Mouse (Mus musculus) induced T-regulatory cell, adult 2 months (primary cell): Measurements from ENCODE around the gene Mlf2.
A peak's percentile ranks its signal among the peaks of the same experiment; 100 is the strongest.

Experiments used
- DNase-seq: peaks from one replicate; pipeline ENCODE4 v3.0.0-alpha.2; 2012; ENCODE audit warnings: low read depth

Gene Mlf2

DNA sequence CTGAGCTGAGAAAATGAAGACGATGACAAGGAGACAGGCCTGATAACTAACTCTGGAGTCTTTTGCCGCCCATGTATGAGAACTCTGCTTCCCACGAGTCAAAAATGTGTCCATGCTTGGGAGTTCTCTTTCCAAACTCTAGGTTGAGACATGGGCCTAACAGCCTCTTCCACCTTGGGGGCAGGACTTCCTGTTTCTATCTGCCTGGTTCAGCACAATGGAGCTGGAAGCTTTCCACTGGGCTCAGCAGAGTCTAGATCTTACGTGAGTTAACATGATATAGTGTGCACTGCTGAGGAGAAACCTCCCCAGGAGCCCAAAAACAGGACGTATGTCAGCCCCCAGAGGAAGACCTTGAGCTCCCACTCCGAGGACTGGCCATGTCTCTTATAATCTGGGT, 18.0 kb upstream of the Mlf2 start:
- DNase-seq: peak; percentile 44

DNA sequence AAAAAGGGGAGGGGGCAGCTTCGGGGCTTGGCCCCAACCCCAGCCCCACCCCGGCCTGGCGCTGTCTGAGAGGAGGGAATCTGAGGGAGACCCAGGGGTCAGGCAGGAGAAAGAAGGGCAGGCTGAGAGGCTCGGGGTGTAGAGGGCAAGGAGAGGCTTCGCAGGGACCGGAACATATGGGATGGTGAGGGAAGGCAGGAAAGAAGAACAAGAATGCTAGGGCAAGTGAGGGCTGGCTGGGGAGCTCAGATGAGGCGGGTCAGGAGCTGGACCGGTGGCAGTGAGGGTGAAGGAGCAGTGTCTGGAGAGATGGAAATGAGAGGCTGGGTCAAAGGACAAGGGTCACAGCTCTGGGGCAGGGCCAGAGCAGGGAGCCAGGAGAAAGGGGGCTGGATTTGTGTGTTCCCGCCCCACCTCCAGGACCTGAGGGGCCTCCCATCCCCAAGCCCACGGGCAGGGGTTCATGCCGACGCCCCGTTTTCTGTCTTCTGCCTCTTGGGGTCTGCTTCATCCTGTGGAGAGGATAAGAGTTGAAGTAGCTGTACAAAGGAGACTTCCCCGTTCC, 17.4 kb upstream of the Mlf2 start:
- no peak for DNase-seq

DNA sequence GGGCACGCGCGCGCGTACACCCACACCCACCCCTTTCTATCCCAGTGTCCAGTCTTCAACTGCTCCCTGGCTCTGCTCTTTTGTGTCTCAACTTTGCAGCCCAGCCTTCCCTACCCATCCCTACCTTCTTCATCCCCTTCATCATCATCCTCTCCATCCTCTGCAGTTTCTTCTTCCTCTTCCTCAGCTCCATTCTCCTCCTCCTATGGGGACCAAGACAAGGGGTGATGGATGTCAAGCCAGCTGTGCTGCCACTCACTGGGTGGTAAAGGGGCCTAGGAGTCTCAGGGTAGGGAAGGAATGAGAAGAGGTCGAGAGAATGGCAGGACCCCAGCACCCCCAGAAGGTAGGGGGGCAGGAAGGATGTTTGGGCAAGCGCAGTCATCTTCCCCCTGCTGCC, 16.7 kb upstream of the Mlf2 start:
- DNase-seq: no peak

DNA sequence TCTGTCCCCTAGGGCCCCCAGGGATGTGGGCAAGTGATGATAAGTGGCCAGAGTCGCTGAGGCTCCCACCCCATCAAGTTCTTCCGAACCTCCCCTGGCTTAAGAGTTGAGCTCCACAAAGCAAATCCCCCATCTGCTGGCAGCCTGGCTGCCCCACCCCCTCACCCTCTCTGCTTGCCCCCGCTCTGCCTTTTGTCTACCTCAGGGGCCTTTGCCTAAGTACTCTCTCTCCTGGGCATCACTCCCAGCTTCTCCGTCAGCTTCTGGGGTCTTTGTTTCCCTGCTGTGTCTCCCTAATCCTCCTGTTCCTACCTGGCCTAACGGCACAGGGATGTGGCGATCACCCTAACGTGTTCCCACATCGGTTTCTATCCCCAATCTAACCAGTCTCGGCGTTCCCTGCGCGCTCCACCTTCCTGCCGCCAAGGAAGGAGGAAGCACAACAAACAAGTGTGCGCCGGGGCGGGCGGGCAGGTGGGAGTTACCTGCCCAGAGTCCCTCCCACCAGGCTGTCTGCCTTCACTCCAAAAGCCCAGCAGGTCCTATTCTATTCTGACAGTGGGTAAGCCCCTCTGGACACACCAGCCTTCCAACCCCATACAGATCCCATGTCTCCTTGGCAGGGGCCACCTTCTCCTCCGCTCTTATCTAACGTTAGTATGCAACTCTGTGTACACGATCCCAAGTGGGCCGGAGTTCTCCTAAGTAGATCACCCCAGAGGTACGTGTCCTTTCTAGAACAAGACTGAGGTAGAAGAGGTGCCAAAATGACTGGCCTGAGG, 15.8 kb upstream of the Mlf2 start:
- no peak for DNase-seq

DNA sequence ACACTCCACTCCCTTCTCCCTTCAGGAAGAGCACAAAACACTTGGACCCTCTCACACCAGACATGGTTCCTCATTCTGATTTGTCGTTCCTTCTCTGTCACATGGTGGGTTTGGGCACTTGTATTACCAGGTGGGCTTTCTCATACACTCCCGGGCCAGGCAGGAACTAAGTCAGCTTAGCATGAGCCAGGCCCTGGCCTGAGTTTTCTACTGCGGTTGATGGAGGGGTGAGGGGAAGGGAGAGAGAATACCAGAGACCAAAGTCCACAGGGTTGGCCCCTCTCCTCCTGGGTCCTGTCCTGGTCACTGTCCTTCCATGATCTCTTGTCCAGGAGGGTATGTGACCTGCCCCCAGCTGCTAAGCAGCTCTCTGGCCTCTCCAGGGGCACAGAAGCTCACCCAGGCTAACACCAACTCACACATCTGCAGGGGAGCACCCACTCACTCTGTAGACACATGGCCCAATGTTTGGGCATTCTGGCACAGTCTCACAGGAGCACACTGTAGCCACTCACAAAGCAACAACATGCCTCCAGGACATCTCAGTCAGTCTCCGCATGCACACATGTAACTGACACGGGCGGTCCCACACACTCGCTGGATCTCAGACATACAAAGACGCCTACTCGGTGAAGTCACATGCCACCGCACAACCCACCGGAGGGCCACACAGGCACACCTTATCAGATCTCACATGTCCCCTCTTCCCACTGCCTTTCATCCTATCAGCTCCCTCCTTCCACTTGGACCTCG, 15.1 kb upstream of the Mlf2 start:
- peak; percentile 58 for DNase-seq

DNA sequence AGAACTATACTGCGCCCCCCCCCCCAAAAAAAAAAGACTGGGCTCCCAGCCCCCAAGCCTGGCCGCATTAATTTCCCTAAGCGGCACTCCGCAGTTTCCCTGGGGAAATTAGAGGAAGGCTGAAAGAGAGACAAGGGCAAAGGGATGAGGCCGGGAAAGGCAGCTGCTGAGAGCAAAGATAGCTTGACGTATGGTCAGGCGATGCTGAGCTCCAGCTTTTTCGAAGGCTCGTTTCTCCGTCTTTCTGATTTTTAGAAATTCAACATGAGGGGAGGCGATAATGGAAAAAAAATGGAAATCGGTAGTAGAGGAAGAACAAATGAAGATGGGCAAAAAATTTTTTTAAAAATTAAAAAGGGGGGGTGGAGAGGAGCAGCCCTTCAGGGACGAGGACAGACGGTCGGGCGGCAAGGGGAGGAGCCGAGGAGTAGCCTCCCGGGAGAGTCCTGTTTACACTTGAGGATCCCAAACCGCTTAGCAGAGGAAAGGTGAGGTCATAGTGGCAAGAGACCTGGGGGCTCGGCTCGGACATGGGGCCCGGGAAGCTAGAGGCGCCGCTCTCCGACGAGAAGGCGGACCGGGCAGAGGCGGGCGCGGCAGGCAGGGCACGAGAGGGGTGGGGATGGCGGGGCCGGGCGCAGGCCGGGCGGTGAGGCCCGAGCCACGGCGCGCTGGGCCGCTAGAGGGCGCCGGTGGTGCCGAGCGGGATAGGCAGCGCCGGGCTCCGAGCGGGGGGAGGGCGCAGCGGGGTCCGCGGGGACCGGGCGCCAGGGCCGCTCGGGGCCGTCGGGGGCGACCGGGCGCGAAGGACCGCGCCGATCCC, 14.3 kb upstream of the Mlf2 start:
- peak; percentile 90 for DNase-seq

DNA sequence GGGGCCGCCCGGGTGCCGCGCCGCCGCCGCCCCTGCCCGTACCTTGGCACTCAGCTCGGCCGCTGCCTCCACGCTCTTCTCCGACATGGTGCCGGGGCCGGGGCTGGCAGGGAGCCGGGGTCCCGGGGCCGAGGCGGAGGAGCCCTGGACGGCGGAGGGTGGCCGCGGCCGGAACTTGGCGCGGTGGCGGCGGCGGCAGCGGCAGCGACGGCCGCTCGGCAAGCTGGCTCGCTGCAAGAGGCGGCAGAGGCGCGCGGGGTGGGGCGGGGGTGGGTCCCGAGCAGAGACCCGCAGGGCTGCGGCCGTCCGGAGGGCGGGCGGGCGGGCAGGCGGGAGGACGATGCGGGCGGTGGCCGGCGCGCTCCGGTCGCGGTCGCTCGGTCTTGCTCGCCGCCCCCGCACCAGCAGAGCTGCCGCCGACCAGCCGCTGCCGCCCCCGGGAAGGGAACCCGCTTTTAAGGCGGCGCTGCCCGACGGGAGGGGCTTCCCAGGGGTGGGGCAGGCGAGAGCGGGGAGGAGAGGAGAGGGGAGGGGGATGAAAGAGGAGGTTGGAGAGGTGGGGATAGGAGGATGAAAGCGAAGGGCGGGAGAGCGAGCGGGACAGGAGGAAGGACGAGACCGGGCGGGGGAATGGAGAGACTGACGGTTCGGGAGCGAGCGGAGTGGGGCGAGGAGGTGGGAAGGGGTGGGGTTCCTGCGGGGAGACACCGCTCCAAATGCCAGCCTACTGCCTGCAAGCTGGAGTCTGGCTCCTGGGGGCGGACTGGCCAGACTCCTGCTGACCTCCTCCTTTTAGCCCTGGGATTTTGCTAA, 13.5 kb upstream of the Mlf2 start:
- DNase-seq: peak; percentile 78

DNA sequence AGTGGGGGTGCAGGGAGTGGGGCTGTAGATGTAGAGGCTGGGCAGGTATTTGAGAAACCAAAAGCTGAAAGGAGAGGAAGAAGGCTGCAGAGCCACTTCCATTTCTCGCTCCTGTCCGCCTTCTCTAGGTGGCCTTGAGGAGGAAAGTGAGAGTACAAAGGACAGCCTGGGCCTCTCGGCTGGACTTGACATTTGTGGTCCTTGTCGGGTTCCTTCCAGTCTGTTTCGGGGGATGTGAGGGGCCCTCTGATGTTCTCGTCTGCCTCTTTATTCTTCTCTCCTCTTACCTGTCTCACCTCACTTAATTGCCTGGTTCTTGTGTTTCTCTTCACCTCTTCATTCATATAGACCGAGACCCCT, 12.9 kb upstream of the Mlf2 start:
- DNase-seq: no peak

DNA sequence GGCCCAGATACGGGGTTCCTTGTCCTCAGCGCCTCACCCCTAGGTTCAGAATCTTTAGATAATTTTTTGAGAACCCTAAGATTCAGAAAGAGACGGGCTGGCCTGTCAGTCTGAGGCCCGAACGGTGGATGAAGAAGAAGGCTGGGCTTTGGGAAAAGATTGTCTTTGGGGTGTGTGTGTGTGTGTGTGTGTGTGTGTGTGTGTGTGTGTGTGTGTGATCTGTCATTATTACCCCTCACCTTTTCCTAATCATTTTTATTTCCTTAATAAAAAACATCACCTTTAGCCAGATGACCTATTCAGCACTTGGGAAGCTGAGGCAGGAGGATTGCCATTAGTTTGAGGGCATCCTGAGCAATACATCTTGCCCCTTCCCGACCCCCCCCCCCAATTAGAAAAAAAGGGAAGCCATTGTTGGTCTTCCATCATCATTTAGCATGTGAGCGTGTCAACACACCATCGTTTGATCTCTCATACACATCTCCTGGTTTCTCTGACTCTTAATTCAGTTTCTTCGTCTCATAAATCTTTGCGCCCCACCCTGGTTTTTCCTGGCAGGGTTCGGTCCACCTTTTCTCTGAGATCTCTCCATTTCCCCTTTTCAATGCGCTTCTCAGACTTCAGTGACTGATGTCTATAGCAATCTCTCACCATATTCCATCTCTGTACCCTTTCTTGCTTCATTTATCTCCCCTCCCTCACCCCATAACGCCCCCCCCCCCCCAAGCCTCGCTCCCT, 12.1 kb upstream of the Mlf2 start:
- no peak for DNase-seq

DNA sequence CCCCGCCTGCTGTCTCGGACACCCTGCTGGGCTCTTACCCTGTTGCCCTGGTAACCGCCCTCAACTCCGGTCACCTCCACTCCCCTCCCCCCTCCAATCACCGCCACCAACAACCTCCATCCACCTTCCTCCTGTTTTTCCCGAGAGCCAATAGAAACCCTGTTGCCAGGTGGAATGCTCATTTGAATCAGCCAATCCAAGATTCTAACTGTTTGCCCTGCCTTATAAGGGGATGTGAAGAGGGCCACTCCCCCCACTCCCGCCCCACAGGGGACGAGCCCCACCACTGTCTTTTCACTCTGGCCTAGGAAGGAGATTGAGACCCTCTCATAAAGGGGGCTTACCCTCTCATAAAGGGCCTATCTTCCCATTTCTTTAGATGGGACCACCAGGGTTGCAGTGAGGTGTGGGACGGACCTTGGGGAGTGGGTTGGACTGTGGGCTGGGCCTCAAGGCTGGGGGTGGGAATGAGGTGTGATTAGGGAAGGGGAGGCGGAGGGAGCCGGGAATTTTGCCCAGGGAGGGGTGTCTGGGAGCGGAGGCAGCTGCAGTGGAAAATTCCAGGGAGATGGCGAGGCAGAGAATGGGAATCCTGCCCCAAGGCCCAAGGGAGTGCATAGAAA, 11.4 kb upstream of the Mlf2 start, which contains the start of gene Ptms:
Gene Ptms (minus strand): TSS at position 409 of the 623 bp plus-strand sequence.
- peak; percentile 79 for DNase-seq

DNA sequence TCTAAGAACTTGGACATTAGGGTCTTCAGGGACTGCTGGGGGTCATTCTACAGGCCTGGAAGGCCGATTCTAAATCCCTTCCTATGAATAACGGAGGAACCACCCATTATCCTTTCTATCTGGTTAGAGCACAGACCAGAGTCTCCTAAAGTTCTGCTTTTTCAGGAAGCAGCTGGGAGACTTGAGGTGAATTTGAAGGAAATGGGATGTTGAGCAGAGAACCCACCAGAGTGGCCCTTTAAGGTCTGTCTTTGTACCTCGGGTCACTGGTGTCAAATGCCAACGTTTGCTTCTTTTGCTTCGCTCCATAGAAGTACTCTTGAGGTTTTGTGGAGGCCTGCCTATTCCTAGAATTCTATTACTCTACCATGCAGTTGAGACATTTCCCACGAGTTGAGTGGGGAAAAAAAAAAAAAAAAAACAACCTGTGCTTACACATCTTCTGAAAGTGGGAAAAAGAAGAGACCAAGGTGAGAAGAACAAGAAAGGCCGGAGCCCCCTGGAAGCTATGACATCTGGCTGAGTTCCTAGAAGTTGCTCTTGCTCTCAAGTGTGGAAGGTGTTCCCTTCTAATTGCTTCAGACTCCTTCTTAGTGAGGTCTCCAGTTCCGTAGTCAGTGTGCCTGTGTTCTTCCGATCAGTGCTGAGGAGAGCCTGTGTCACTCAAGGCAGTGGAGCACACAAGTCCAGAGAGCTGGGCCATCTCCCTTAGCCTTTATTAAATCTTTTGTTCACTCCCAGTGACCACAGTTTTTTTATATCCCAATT, 10.7 kb upstream of the Mlf2 start:
- peak; percentile 28 for DNase-seq

DNA sequence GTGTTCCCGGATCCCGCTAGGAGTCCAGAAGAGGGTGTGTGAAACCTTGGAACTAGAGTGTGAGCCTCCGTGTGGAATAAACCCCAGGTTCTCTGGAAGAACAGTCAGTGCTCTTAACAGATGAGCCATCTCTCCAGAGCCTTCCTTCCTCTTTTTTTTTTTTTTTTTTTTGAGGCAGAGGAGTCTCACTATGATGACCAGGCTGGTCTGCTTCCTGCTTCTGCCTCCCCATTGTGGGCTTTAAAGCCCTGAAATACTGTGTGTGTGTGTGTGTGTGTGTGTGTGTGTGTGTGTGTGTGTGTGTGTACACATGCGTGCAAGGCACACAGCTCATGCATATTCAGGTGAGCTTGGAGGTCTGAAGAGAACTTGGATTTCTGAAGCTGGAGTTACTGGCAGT, 9.6 kb upstream of the Mlf2 start:
- DNase-seq: no peak

DNA sequence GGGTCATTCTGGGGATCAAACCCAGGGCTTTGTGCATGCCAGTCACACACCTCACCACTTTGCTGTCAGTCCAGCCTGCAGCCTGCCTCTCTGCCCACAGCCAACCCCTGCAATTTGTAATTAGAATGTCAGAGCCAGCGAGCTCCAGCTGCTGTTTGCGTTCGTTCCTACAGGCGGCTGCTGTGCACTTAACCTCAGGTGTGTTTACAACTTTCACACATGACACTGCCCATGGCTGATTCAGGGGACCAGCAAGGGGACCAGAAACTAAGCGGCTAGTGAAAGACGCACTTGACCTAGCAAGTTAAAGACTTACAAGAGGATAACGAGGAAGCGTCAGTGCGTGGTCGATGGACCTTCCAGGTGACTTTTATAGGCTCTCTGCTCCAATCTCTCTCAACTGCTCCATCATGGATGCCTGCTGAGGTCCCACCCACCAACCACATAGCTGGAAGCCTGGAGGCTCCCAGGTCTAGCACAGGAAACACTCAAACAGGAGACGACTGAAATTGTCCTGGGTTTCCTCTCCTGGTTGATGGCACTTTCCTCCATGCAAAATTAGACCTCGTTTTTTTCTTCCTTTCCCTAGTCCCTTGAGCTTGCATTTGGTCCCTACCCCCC, 5.9 kb upstream of the Mlf2 start:
- DNase-seq: no peak

DNA sequence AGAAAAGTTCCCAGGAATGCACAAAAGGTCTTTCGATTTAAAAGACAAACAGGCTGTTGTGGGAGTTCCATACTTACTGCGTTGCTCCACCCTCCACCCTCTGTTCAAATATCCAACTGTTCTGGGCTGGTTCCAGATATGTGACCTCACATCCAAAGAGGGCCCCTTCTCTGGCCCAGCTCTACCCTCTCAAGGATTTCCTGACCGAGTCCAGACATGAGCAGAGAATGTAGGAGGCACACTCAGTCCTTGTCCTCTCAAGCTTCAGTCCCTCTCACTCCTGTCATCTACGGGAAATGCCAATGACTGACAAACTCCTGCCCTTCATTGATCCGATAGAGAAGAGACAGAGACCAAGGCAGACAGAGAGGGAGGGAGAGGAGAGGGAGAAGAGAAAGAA, 5.2 kb upstream of the Mlf2 start:
- no peak for DNase-seq

DNA sequence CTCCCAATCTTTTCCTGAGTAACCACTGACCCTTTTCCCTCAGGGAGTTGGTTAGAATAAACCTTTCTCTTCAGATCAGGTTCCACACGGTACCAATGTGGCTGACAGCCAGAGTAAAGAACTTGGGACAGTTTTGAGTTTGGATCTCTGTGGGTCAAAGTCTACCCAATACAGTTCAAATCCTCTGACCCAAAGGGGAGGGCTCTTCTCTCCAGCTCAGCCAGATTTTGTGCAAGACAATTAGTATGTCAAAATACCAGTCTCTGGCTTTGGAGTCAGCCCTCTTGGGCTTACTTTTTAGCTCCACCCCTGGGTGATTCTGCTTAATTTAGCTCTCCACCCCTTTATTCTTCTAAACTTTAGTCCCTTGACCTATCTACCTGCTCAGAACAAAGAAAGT, 955 bp upstream of the Mlf2 start:
- DNase-seq: no peak

DNA sequence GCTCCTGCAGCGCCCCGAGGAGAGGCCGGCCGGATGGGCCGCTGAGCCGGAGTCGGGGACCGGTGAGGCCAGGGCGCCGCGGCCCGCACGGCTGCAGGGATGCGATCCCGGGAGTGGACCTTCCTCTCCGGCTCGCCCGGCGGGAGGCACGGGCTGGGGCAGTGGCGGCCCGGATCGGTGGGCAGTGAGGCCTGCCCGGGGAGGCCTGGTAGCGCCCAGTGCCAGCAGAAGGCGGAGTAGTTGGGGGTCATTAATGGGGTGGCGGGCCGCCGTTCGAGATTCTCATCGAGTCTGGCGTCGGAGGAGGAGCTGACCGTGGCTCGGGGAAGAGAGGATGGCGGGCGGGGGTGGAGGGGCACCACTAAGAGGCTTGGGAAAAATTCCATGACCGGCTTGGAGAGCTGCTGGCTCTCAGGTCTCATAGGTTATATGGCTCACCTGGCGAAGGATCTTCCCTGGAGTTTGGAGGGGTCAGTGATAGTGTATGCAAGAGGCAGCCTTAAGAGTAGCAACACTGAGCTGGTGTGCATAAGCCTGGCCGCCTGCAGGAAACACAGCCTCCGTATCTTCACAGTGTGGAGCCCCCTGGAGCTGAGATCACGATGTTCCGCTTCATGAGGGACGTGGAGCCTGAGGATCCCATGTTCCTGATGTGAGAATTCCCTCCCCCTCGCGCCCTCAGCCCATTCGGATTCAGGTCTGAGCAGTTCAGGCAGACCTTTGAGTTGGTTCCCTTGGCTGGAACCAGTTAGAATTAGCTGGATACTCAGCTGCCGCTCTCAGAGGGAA, 533 bp downstream of the Mlf2 start:
- DNase-seq: peak; percentile 60

DNA sequence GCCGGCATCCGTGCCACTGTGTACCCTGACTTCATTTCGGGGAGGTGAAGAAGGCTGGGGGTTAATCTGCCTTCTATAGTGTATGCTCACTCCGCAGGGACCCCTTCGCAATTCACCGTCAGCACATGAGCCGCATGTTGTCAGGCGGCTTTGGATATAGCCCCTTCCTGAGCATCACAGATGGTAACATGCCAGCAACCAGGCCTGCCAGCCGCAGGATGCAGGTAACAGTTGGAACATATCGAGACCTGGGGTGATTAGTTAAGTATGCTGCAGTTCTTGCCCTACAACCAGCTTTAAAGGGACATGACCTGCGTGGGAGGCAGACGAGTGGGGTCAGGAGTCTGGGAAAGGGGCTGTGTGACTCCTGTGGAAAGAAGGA, 1.1 kb downstream of the Mlf2 start:
- DNase-seq: no peak

DNA sequence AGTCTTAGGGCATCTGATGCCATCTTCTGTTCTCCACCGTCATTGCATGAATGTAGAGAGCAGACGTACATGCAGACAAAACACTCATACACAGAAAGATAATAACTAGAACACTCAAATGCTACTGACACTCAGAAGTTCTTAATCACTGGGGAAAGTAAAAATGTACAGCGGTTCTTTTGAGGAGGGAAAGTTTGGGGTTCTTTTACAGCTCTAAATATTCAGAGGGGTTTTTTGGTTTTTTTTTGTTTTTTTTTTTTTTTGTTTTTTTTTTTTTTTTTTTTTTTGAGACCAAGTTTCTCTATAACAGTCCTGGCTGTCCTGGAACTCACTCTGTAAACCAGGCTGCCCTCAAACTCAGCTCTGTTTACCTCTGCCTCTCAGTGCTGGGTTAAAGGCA, 1.9 kb downstream of the Mlf2 start:
- peak; percentile 38 for DNase-seq
